Mouse (Mus musculus) olfactory bulb, adult 2 months (tissue): ENCODE data around the gene Col4a2.

Source experiments
- CTCF ChIP-seq: fragments of 200-500 bp; IDR thresholded peaks from 2 replicates; pipeline ENCODE4 v1.5.1; 2012; ENCODE audit warnings: low read depth, mild to moderate bottlenecking, low read length, moderate library complexity; ENCODE audit not compliant: insufficient read depth
- POLR2A ChIP-seq: fragments of 200-500 bp; IDR thresholded peaks from 2 replicates; pipeline ENCODE4 v1.6.1; 2012; ENCODE audit warnings: mild to moderate bottlenecking, low read depth, low read length, moderate library complexity; ENCODE audit not compliant: insufficient read depth

GRCm38 (mm10) chr8:11486142-11486541 lies 173.5 kb downstream of the Col4a2 start:
- TF ChIP-seq CTCF (peak; percentile 63), POLR2A (no peak)
